Mouse (Mus musculus) hindbrain, postnatal 0 days (tissue): ENCODE data around the gene Susd2. TPM values are rescaled to one million over a fixed set of nuclear protein-coding genes. Genes with fewer than 3 reads are reported as not detected.

Experiments
- ATAC-seq: fragments of 200-750 bp; cut with Nextera tagmentation; 2 replicates; pipeline ENCODE4 v1.8.0; 2017; ENCODE audit warnings: mild to moderate bottlenecking, moderate TSS enrichment, moderate library complexity
- DNase-seq: peaks from one replicate; pipeline ENCODE4 v3.0.0-alpha.2; 2015; ENCODE audit warnings: low spot score
- H3K27ac ChIP-seq: fragments of 300-500 bp; sonication (generic); 2 replicates; pipeline ENCODE4 v1.5.1; 2014; ENCODE audit warnings: mild to moderate bottlenecking
- H3K27me3 ChIP-seq: fragments of 300-500 bp; sonication (generic); 2 replicates; pipeline ENCODE4 v1.6.1; 2014; ENCODE audit warnings: low read length, mixed read lengths; ENCODE audit not compliant: insufficient read depth
- H3K36me3 ChIP-seq: fragments of 300-500 bp; sonication (generic); 2 replicates; pipeline ENCODE4 v1.6.1; 2014; ENCODE audit warnings: low read length, mixed read lengths; ENCODE audit not compliant: insufficient read depth
- H3K4me1 ChIP-seq: fragments of 300-500 bp; sonication (generic); 2 replicates; pipeline ENCODE4 v1.6.1; 2014; ENCODE audit warnings: antibody characterized with exemption, low read length, mixed read lengths; ENCODE audit not compliant: insufficient read depth
- H3K4me2 ChIP-seq: fragments of 300-500 bp; sonication (generic); 2 replicates; pipeline ENCODE4 v1.6.1; 2014; ENCODE audit warnings: low read depth, mild to moderate bottlenecking, low read length, moderate library complexity, mixed read lengths
- H3K4me3 ChIP-seq: fragments of 300-500 bp; sonication (generic); 2 replicates; pipeline ENCODE4 v1.5.1; 2014; ENCODE audit warnings: low read length
- H3K9ac ChIP-seq: fragments of 300-500 bp; sonication (generic); replicated peaks from 2 replicates; pipeline ENCODE4 v1.6.1; 2014; ENCODE audit warnings: mild to moderate bottlenecking, low read length, moderate library complexity, mixed read lengths
- H3K9me3 ChIP-seq: fragments of 300-500 bp; sonication (generic); 2 replicates; pipeline ENCODE4 v1.6.1; 2016; ENCODE audit warnings: low read length, mixed read lengths
- CTCF ChIP-seq: IDR thresholded peaks from 2 replicates; pipeline ENCODE4 v1.5.1; 2016; ENCODE audit warnings: antibody characterized with exemption, control low read depth, low read depth
- WGBS: fragments of 180-500 bp; shearing (Covaris S2); extraction: QIAGEN DNeasy Blood & Tissue Kit; methylation state at CpG from one replicate; pipeline ENCODE4 v1.1.7; 2014; 5-methylcytosine and 5-hydroxymethylcytosine counted together
- polyA plus RNA-seq: library from polyadenylated mRNA; unstranded; fragments of >200 nt; fragmentation: Nextera tagmentation; extraction: Ambion mirVana; gene quantifications from 2 replicates; pipeline ENCODE4 v1.2.1, GENCODE M21; 2015
- total RNA-seq: library from RNA; depleted of rRNA; stranded (reverse); fragments of >200 nt; gene quantifications from 2 replicates; pipeline ENCODE4 v1.2.3, GENCODE M21; 2014

Susd2 gene
- total and polyA plus RNA-seq, 2 experiments from 2014 or later: 11.2 to 14.4 TPM

GRCm38 (mm10) chr10:75677989-75678388 lies 34.2 kb upstream of the Susd2 start:
- no peak for TF ChIP-seq CTCF
- no peak for DNase-seq
- Histone ChIP-seq H3K4me2 (no peak overlapping the region), H3K27me3 (no peaks in the 10 kb centered on the region), H3K4me3 (no peak overlapping the region), H3K4me1 (peaks cover 7% of the 10 kb centered on the region), H3K9me3 (no peaks in the 10 kb centered on the region), H3K9ac (no peak overlapping the region), H3K36me3 (peaks cover under 1% of the 10 kb centered on the region; the same call in 1 of the 2 replicates), H3K27ac (0 out of 2 replicates have a peak overlapping the region, but pooled peaks have one; percentile 36)
- 69% methylated on average over 5 of the region's 5 CpGs for WGBS
- ATAC-seq: no peak

DNA sequence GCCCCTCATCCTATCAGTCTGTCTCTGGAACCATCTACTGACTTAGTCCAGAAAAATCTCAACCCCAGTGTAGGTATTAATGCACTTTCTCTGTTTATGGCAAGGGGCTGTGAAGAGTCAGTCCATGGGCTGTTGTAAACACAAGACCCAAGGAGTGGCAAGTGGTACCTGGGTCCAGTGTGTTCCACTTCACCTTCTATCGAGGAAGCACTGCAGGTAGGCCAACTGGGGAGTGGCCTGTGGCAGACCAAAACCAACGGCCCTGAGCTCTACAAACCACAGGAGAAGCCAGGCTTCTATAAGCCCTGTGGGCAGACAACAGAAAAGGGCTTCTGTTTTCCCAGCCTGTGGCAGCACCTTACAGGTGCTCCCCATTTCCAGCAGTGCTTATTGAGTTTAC lies 33.8 kb upstream of the Susd2 start:
- H3K27me3 ChIP-seq: no peaks in the 10 kb centered on the region
- H3K36me3 ChIP-seq: 0 out of 2 replicates have a peak, but pooled peaks cover under 1% of the 10 kb centered on the region
- no peaks in the 10 kb centered on the region for H3K9me3 ChIP-seq
- ATAC-seq (no peak), DNase-seq (no peak)
- peak overlapping the region; percentile 36; the same call in 1 of the 2 replicates for H3K27ac ChIP-seq
- H3K4me1 ChIP-seq: peaks cover 7% of the 10 kb centered on the region
- H3K4me2 ChIP-seq: no peak overlapping the region
- 87% methylated on average over 2 of the region's 2 CpGs for WGBS
- no peak overlapping the region for H3K4me3 ChIP-seq
- H3K9ac ChIP-seq: no peak overlapping the region
- no peak for TF ChIP-seq CTCF

DNA sequence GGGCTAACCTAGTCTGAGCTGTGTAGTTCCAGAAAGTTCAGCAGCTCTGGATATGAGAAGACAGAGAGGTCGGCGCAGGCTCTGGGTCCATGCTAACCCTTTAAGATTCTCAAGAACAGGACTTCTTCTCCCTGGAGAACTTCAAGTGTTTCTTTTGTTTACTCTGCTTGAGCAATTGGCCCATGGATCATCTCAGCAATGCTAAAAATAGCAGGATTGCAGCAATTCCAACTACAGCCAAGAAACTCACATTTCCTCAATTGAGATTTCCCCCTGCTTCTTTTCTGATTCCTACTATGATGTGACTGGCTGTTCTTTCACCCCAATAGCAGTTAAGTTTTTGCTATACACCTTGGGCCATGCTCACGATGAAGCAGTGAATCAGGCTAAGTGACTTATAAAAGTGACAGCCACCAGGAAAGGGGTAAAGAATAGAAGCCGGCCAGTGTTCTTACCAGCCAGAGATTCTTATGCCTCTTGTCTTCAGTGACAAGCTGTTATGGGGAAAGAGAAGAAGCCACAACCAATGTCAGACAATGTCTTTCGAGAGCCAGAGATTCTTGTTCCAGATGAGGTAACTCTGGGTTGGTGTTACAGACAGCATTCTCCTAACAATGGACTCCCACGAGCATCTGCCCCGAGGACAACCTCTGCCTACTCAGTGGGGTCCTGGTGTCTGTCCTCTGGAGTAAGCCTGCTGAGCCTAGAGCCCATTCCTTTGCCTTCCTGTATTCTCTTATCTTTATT lies 33.2 kb upstream of the Susd2 start:
- H3K27ac ChIP-seq: peak overlapping the region; percentile 36; the same call in 1 of the 2 replicates
- no peak overlapping the region for H3K9ac ChIP-seq
- H3K36me3 ChIP-seq: 0 out of 2 replicates have a peak, but pooled peaks cover 4% of the 10 kb centered on the region
- DNase-seq: no peak
- H3K4me2 ChIP-seq: no peak overlapping the region
- H3K9me3 ChIP-seq: no peaks in the 10 kb centered on the region
- H3K4me3 ChIP-seq: no peak overlapping the region
- TF ChIP-seq CTCF: no peak
- H3K27me3 ChIP-seq: no peaks in the 10 kb centered on the region
- no peak for ATAC-seq
- 78% methylated on average over 7 of the region's 7 CpGs for WGBS
- peaks cover 7% of the 10 kb centered on the region for H3K4me1 ChIP-seq

DNA sequence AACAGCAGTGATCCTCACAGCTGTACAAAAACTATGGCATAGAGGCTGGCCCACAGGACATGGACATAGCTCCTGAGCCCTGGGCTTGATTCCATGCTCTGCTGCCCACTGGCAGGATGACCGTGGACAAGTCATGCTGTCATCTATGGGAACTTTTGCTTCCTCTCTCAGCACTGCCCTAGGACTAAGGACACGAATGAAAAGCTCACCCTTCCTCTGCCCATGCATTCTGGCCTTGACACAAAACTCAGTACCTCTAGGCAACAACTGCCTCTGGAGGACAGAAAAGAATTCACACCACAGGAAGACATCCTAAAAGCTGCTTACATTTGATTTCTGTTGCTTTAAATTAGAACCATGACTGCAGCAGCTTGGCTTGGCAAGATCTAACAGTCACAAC lies 32.5 kb upstream of the Susd2 start:
- no peak for DNase-seq

GRCm38 (mm10) chr10:75675594-75675993 lies 31.8 kb upstream of the Susd2 start:
- Histone ChIP-seq H3K4me2 (no peak overlapping the region), H3K36me3 (peaks cover 4% of the 10 kb centered on the region; the same call in 1 of the 2 replicates), H3K4me1 (peaks cover 7% of the 10 kb centered on the region), H3K9me3 (no peaks in the 10 kb centered on the region), H3K4me3 (no peak overlapping the region), H3K9ac (no peak overlapping the region), H3K27ac (no peak overlapping the region), H3K27me3 (no peaks in the 10 kb centered on the region)
- no peak for TF ChIP-seq CTCF
- no peak for DNase-seq
- WGBS: 73% methylated on average over 8 of the region's 8 CpGs
- no peak for ATAC-seq

More for the DNA sequence above, 32.5 kb upstream of the Susd2 start:
- TF ChIP-seq CTCF: no peak
- Histone ChIP-seq H3K4me1 (peaks cover 7% of the 10 kb centered on the region), H3K27me3 (no peaks in the 10 kb centered on the region), H3K4me2 (no peak overlapping the region), H3K27ac (0 out of 2 replicates have a peak overlapping the region, but pooled peaks have one; percentile 36), H3K4me3 (no peak overlapping the region), H3K36me3 (0 out of 2 replicates have a peak, but pooled peaks cover 4% of the 10 kb centered on the region), H3K9me3 (no peaks in the 10 kb centered on the region), H3K9ac (no peak overlapping the region)
- WGBS: 77% methylated on average over 2 of the region's 2 CpGs
- ATAC-seq: no peak

GRCm38 (mm10) chr10:75669936-75670335 lies 26.1 kb upstream of the Susd2 start:
- no peak for ATAC-seq
- TF ChIP-seq CTCF: no peak
- Histone ChIP-seq H3K36me3 (peaks cover 4% of the 10 kb centered on the region; the same call in 1 of the 2 replicates), H3K9ac (no peak overlapping the region), H3K9me3 (no peaks in the 10 kb centered on the region), H3K27ac (no peak overlapping the region), H3K4me1 (peaks cover 21% of the 10 kb centered on the region), H3K27me3 (no peaks in the 10 kb centered on the region), H3K4me3 (no peak overlapping the region), H3K4me2 (no peak overlapping the region)
- no peak for DNase-seq
- WGBS: 90% methylated on average over 1 of the region's 1 CpGs

DNA sequence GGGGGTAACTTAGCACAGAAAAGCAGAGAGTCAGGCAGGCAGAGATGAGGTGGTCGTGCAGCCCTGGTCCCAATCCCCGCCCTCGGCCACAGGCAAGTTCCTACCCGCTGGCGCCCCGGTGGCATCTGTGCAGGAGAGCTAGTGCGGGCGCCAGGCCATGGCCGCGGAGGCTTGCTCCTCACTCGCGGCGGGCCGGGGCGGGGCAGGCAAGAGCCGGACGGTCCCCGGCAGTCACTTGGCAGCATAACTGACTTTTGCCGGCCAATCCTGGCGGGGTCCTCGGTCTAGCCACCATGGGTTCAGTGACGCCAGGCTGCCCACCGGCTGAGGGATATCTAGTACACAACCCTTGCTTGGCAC lies 24.1 kb upstream of the Susd2 start:
- H3K4me1 ChIP-seq: peaks cover 23% of the 10 kb centered on the region
- peak overlapping the region; percentile 81 for H3K27ac ChIP-seq
- H3K4me2 ChIP-seq: peak overlapping the region; percentile 99
- peak overlapping the region; percentile 55 for H3K4me3 ChIP-seq
- H3K27me3 ChIP-seq: no peaks in the 10 kb centered on the region
- peak; percentile 65 for ATAC-seq
- TF ChIP-seq CTCF: no peak
- H3K36me3 ChIP-seq: peaks cover 7% of the 10 kb centered on the region; the same call in 1 of the 2 replicates
- H3K9ac ChIP-seq: peak overlapping the region; percentile 70
- WGBS: 4% methylated on average over 23 of the region's 23 CpGs
- DNase-seq: peak; percentile 73
- no peaks in the 10 kb centered on the region for H3K9me3 ChIP-seq
